Mouse (Mus musculus): ENCODE data around the gene Etv6. TPM values are rescaled to one million over a fixed set of nuclear protein-coding genes. Genes with fewer than 3 reads are reported as not detected.

Etv6 gene
- polyA plus RNA-seq, 1 experiment, result 16.2 TPM

GRCm38 (mm10) chr6:134080946-134081345 lies 45.4 kb downstream of the Etv6 start:
- Histone ChIP-seq H3K36me3 (ENCODE audit: control insufficient read depth, insufficient read depth, low read length) (0 out of 2 replicates have a peak, but pooled peaks cover 1% of the 10 kb centered on the region), H3K4me1 (ENCODE audit: control insufficient read depth, insufficient read depth, insufficient read length, low read length) (no peaks in the 10 kb centered on the region; the same call in 1 of the 2 replicates), H3K27me3 (ENCODE audit: control insufficient read depth, insufficient read depth, low read length) (no peaks in the 10 kb centered on the region), H3K27ac (ENCODE audit: insufficient read depth, low read depth, low read length) (no peak overlapping the region), H3K4me3 (ENCODE audit: low read depth, low read length) (no peak overlapping the region)
- TF ChIP-seq POLR2A (IDR thresholded peaks at IDR 0.05; ENCODE audit: low read depth, low read length) (no peak), CTCF (IDR thresholded peaks at IDR 0.05; ENCODE audit: extremely low read depth, insufficient read length, insufficient replicate concordance, low read depth, low read length) (no peak)
- 83% methylated on average over 5 of the region's 5 CpGs for WGBS

GRCm38 (mm10) chr6:134082229-134082920 lies 46.9 kb downstream of the Etv6 start:
- no peak overlapping the region for H3K27ac ChIP-seq (ENCODE audit: insufficient read depth, low read depth, low read length)
- TF ChIP-seq POLR2A (IDR thresholded peaks at IDR 0.05; ENCODE audit: low read depth, low read length) (no peak), CTCF (IDR thresholded peaks at IDR 0.05; ENCODE audit: extremely low read depth, insufficient read length, insufficient replicate concordance, low read depth, low read length) (no peak)
- no peaks in the 10 kb centered on the region; the same call in 1 of the 2 replicates for H3K4me1 ChIP-seq (ENCODE audit: control insufficient read depth, insufficient read depth, insufficient read length, low read length)
- H3K27me3 ChIP-seq (ENCODE audit: control insufficient read depth, insufficient read depth, low read length), result no peaks in the 10 kb centered on the region
- no peak overlapping the region for H3K4me3 ChIP-seq (ENCODE audit: low read depth, low read length)
- WGBS, result 90% methylated on average over 15 of the region's 15 CpGs
- 0 out of 2 replicates have a peak, but pooled peaks cover 1% of the 10 kb centered on the region for H3K36me3 ChIP-seq (ENCODE audit: control insufficient read depth, insufficient read depth, low read length)

GRCm38 (mm10) chr6:134083428-134083827 lies 47.9 kb downstream of the Etv6 start:
- Histone ChIP-seq H3K27ac (ENCODE audit: insufficient read depth, low read depth, low read length) (no peak overlapping the region), H3K27me3 (ENCODE audit: control insufficient read depth, insufficient read depth, low read length) (no peaks in the 10 kb centered on the region), H3K4me3 (ENCODE audit: low read depth, low read length) (no peak overlapping the region), H3K4me1 (ENCODE audit: control insufficient read depth, insufficient read depth, insufficient read length, low read length) (no peaks in the 10 kb centered on the region), H3K36me3 (ENCODE audit: control insufficient read depth, insufficient read depth, low read length) (0 out of 2 replicates have a peak, but pooled peaks cover 1% of the 10 kb centered on the region)
- TF ChIP-seq CTCF (IDR thresholded peaks at IDR 0.05; ENCODE audit: extremely low read depth, insufficient read length, insufficient replicate concordance, low read depth, low read length) (no peak), POLR2A (IDR thresholded peaks at IDR 0.05; ENCODE audit: low read depth, low read length) (no peak)
- WGBS, result 65% methylated on average over 4 of the region's 4 CpGs

- Histone ChIP-seq H3K27ac (ENCODE audit: insufficient read depth, low read depth, low read length) (no peak overlapping the region), H3K4me1 (ENCODE audit: control insufficient read depth, insufficient read depth, insufficient read length, low read length) (peaks cover 16% of the 10 kb centered on the region; the same call in 1 of the 2 replicates), H3K4me3 (ENCODE audit: low read depth, low read length) (no peak overlapping the region), H3K27me3 (ENCODE audit: control insufficient read depth, insufficient read depth, low read length) (no peaks in the 10 kb centered on the region), H3K36me3 (ENCODE audit: control insufficient read depth, insufficient read depth, low read length) (0 out of 2 replicates have a peak, but pooled peaks cover 1% of the 10 kb centered on the region)
- WGBS, result 92% methylated on average over 7 of the region's 7 CpGs
- TF ChIP-seq POLR2A (IDR thresholded peaks at IDR 0.05; ENCODE audit: low read depth, low read length), result no peak
- no peak for TF ChIP-seq CTCF (IDR thresholded peaks at IDR 0.05; ENCODE audit: extremely low read depth, insufficient read length, insufficient replicate concordance, low read depth, low read length)
Measured at GRCm38 (mm10) chr6:134086351-134086750, 50.9 kb downstream of the Etv6 start.

GRCm38 (mm10) chr6:134087709-134088108 lies 52.2 kb downstream of the Etv6 start:
- no peak for TF ChIP-seq POLR2A (IDR thresholded peaks at IDR 0.05; ENCODE audit: low read depth, low read length)
- no peak for TF ChIP-seq CTCF (IDR thresholded peaks at IDR 0.05; ENCODE audit: extremely low read depth, insufficient read length, insufficient replicate concordance, low read depth, low read length)
- no peaks in the 10 kb centered on the region for H3K27me3 ChIP-seq (ENCODE audit: control insufficient read depth, insufficient read depth, low read length)
- peaks cover 18% of the 10 kb centered on the region; the same call in 1 of the 2 replicates for H3K4me1 ChIP-seq (ENCODE audit: control insufficient read depth, insufficient read depth, insufficient read length, low read length)
- H3K36me3 ChIP-seq (ENCODE audit: control insufficient read depth, insufficient read depth, low read length), result 0 out of 2 replicates have a peak, but pooled peaks cover 3% of the 10 kb centered on the region
- no peak overlapping the region for H3K4me3 ChIP-seq (ENCODE audit: low read depth, low read length)
- WGBS, result 80% methylated on average over 4 of the region's 4 CpGs
- no peak overlapping the region for H3K27ac ChIP-seq (ENCODE audit: insufficient read depth, low read depth, low read length)

- Histone ChIP-seq H3K4me3 (ENCODE audit: low read depth, low read length) (no peak overlapping the region), H3K27ac (ENCODE audit: insufficient read depth, low read depth, low read length) (no peak overlapping the region), H3K27me3 (ENCODE audit: control insufficient read depth, insufficient read depth, low read length) (no peaks in the 10 kb centered on the region), H3K36me3 (ENCODE audit: control insufficient read depth, insufficient read depth, low read length) (peaks cover 6% of the 10 kb centered on the region; the same call in 1 of the 2 replicates), H3K4me1 (ENCODE audit: control insufficient read depth, insufficient read depth, insufficient read length, low read length) (peaks cover 18% of the 10 kb centered on the region; the same call in 1 of the 2 replicates)
- WGBS, result 43% methylated on average over 7 of the region's 7 CpGs
- no peak for TF ChIP-seq CTCF (IDR thresholded peaks at IDR 0.05; ENCODE audit: extremely low read depth, insufficient read length, insufficient replicate concordance, low read depth, low read length)
- TF ChIP-seq POLR2A (IDR thresholded peaks at IDR 0.05; ENCODE audit: low read depth, low read length), result no peak
Measured at GRCm38 (mm10) chr6:134089671-134090377, 54.3 kb downstream of the Etv6 start.

- peaks cover 5% of the 10 kb centered on the region; the same call in 1 of the 2 replicates for H3K36me3 ChIP-seq (ENCODE audit: control insufficient read depth, insufficient read depth, low read length)
- no peak for TF ChIP-seq POLR2A (IDR thresholded peaks at IDR 0.05; ENCODE audit: low read depth, low read length)
- no peak overlapping the region for H3K27ac ChIP-seq (ENCODE audit: insufficient read depth, low read depth, low read length)
- H3K4me1 ChIP-seq (ENCODE audit: control insufficient read depth, insufficient read depth, insufficient read length, low read length), result peaks cover 18% of the 10 kb centered on the region; the same call in 1 of the 2 replicates
- 47% methylated on average over 4 of the region's 4 CpGs for WGBS
- no peak overlapping the region for H3K4me3 ChIP-seq (ENCODE audit: low read depth, low read length)
- no peaks in the 10 kb centered on the region for H3K27me3 ChIP-seq (ENCODE audit: control insufficient read depth, insufficient read depth, low read length)
Measured at GRCm38 (mm10) chr6:134090378-134090692, 54.8 kb downstream of the Etv6 start.
